Mouse (Mus musculus) heart, adult 2 months (tissue): ENCODE measurements around the gene Ulk1. TPM values are rescaled to one million over a fixed set of nuclear protein-coding genes. Genes with fewer than 3 reads are reported as not detected.
"Not testable (repeated sequence)": the region's sequence is repeated elsewhere in the genome, so short reads cannot be mapped to it uniquely, and the experiment has no call there.

Experiments
- DNase-seq, 2 experiments: peaks; one replicate each; pipeline ENCODE4 v3.0.0; 2021
- H3K27ac ChIP-seq: fragments of 200-600 bp; 2 replicates; pipeline ENCODE4 v1.8.1; 2022
- H3K27me3 ChIP-seq: fragments of 200-500 bp; 2 replicates; pipeline ENCODE4 v1.6.1; 2012; ENCODE audit warnings: mild to moderate bottlenecking, low read length, inconsistent platforms, mixed read lengths; ENCODE audit not compliant: control insufficient read depth, insufficient read depth
- H3K36me3 ChIP-seq: fragments of 200-500 bp; 2 replicates; pipeline ENCODE4 v1.6.1; 2012; ENCODE audit warnings: low read length, inconsistent platforms; ENCODE audit not compliant: control insufficient read depth, insufficient read depth
- H3K4me1 ChIP-seq: fragments of 200-500 bp; 2 replicates; pipeline ENCODE4 v1.6.1; 2011; ENCODE audit warnings: low read length; ENCODE audit not compliant: control insufficient read depth, insufficient read depth
- H3K4me3 ChIP-seq: fragments of 200-600 bp; 2 replicates; pipeline ENCODE4 v1.8.1; 2022
- H3K79me2 ChIP-seq: fragments of 200-500 bp; replicated peaks from 2 replicates; pipeline ENCODE4 v1.6.1; 2012; ENCODE audit warnings: mild to moderate bottlenecking, inconsistent platforms, low read length, moderate library complexity, mixed read lengths; ENCODE audit not compliant: control insufficient read depth, insufficient read depth
- H3K9ac ChIP-seq: fragments of 200-500 bp; 2 replicates; pipeline ENCODE4 v1.6.1; 2012; ENCODE audit warnings: low read depth, mild to moderate bottlenecking, control low read depth, inconsistent platforms, low read length, mixed read lengths
- CTCF ChIP-seq: fragments of 200-600 bp; IDR thresholded peaks from 2 replicates; pipeline ENCODE4 v1.8.1; 2022; ENCODE audit warnings: antibody characterized with exemption, mild to moderate bottlenecking, moderate library complexity
- EP300 ChIP-seq: fragments of 200-500 bp; IDR thresholded peaks from 2 replicates; pipeline ENCODE4 v1.6.1; 2011; ENCODE audit warnings: low read depth, low read length, control low read depth; ENCODE audit not compliant: insufficient read depth
- POLR2A ChIP-seq: fragments of 200-500 bp; IDR thresholded peaks from 2 replicates; pipeline ENCODE4 v1.6.1; 2011; ENCODE audit warnings: mild to moderate bottlenecking, low read depth, low read length, control low read depth; ENCODE audit not compliant: insufficient read depth
- WGBS: fragments of 180-500 bp; shearing (Covaris S2); methylation state at CpG from one replicate; pipeline ENCODE4 v1.1.7; 2018; 5-methylcytosine and 5-hydroxymethylcytosine counted together
- intact Hi-C: fragments of 180-260 bp; cut with DNase I; formaldehyde crosslinking; loops from one replicate; pipeline ENCODE4 v1.15.1; 2025
- polyA plus RNA-seq: library from polyadenylated mRNA; depleted of rRNA; stranded (reverse); fragments of >200 nt; gene quantifications from 2 replicates; pipeline ENCODE4 v1.2.3, GENCODE M21; 2012
- total RNA-seq, 2 experiments: library from RNA; stranded (reverse); gene quantifications; 2 replicates each; pipeline ENCODE4 v1.2.3; 2021

The Ulk1 gene
- total and polyA plus RNA-seq, 3 experiments = 62.6 to 82.1 (median 64.8) TPM

DNA sequence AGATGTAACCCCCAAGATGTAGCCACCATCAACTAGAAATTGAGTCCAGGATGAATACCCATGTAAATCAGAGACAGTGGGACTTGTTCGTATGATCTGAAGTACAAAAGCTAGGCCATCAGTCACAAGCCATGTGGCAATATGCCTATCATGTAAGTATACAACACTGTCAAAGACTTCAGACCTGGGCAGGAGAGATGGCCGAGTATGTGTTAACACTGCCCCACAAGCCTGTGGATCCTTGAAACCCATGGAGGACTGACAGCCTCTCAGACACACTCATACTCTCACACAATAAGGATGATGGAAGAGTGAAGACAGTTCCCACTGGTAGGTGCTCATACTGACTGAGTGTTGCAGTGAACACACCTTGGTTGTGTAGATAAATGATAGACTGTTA lies 33.8 kb downstream of the Ulk1 start:
- H3K79me2 ChIP-seq = no peaks in the 10 kb centered on the region
- H3K27ac ChIP-seq = no peak overlapping the region
- no peak overlapping the region for H3K9ac ChIP-seq
- H3K36me3 ChIP-seq = no peaks in the 10 kb centered on the region
- H3K27me3 ChIP-seq = no peaks in the 10 kb centered on the region
- no peak for DNase-seq
- intact Hi-C loops = no loop called here
- TF ChIP-seq CTCF = no peak
- no peak for TF ChIP-seq POLR2A
- TF ChIP-seq EP300 = no peak
- no peak overlapping the region for H3K4me3 ChIP-seq
- 90% methylated on average over 2 of the region's 2 CpGs for WGBS
- H3K4me1 ChIP-seq = peaks cover 2% of the 10 kb centered on the region

DNA sequence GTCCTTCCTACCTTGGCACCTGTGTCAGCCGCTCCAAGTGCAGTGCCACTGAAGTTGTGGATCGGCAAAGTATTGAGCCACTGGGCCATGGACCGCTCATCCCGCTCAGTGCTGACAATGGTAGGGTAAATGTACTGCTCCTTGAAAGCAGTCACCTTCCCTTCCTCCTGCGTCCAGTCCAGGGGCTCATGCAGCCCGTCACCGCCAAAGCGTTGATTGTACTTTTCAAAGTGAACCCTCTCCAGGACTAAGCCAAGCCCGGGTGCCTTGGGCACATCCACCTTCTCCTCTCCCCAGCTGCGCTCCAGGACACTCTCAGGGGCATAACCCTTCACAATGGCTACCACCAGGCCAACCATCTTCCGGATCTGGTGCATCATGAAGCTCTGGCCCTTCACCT lies 35.4 kb downstream of the Ulk1 start:
- WGBS = 88% methylated on average over 11 of the region's 11 CpGs
- Histone ChIP-seq H3K79me2 (no peaks in the 10 kb centered on the region; the same call in 1 of the 2 replicates), H3K36me3 (no peaks in the 10 kb centered on the region), H3K27me3 (no peaks in the 10 kb centered on the region), H3K4me3 (no peak overlapping the region), H3K9ac (no peak overlapping the region), H3K4me1 (peaks cover under 1% of the 10 kb centered on the region), H3K27ac (no peak overlapping the region)
- intact Hi-C loops = loop anchor here (5.0 kb wide), 1 partner anchor 148 kb away; no protein-coding TSS in a partner anchor
- TF ChIP-seq CTCF = no peak
- no peak for TF ChIP-seq POLR2A
- DNase-seq = no peak

DNA sequence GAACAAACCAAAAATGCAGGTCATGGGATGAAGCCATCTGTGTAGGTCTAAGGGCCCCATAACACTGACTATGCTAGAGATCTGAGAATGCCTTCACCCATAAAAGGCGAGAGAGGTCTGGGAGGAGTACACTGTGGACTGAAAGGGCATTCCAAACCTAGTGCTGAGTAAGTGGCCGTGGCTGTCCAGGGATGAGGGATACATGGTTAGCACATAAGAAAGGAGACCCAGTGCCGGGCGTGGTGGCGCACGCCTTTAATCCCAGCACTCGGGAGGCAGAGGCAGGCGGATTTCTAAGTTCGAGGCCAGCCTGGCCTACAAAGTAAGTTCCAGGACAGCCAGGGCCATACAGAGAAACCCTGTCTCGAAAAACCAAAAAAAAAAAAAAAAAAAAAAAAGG lies 37.0 kb downstream of the Ulk1 start:
- H3K27ac ChIP-seq, H3K9ac ChIP-seq, H3K79me2 ChIP-seq, H3K4me3 ChIP-seq, H3K36me3 ChIP-seq, H3K27me3 ChIP-seq, H3K4me1 ChIP-seq, DNase-seq: not testable (repeated sequence)
- WGBS = 94% methylated on average over 9 of the region's 10 CpGs
- intact Hi-C loops = loop anchor here (5.0 kb wide), 1 partner anchor 149 kb away; no protein-coding TSS in a partner anchor

DNA sequence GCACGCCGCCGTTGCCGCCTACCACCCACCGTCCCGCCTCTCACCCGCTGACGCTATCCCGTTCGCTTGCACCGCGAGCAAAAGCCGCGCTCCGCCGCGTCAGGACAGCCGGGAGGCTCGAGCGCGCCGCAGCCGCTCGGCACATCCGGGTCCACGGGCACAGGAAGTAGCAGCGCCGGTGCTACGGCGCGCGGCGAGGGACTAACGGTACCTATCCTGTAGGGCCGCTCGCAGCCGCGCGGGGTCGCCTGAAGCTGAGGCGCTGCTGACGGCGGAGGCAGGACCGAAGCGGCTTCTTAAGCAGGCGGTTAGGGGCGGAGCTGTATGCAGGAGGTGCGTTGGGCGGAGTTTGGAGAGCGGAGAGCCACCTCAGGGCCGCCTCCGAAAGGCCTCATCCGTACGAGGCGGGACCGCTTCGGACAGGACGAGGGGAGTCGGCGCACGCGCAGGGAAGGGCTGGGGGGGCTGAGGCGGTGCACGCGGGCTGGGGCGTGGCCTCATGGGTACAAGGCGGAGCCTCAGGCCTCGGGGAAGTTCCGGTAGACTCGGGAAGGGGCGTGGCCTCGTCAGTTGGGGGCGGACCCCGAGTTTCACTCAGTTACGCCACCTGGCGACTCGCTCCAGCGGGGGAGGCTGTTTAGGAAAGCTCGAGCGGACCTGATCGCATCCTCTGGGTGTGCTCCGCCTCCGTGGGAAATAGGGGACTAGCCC lies 39.3 kb downstream of the Ulk1 start, which contains the start of gene Ep400:
Gene Ep400, minus strand, starts transcription at position 270 of the 711 bp plus-strand sequence.
- peak; percentile 100 for DNase-seq
- H3K4me3 ChIP-seq = peak within 1 kb of the TSS; percentile 99
- H3K79me2 ChIP-seq = peaks cover 7% of the 10 kb centered on the region
- TF ChIP-seq CTCF (peak; percentile 68), EP300 (peak; percentile 77; the same call in 1 of the 2 replicates), POLR2A (peak; percentile 95)
- peaks cover 2% of the 10 kb centered on the region for H3K4me1 ChIP-seq
- peak within 1 kb of the TSS; percentile 98 for H3K9ac ChIP-seq
- no peaks in the 10 kb centered on the region for H3K27me3 ChIP-seq
- peaks cover 6% of the 10 kb centered on the region for H3K36me3 ChIP-seq
- WGBS = under 1% methylated on average over 83 of the region's 83 CpGs
- intact Hi-C loops = loop anchor here (2.0 to 5.0 kb wide), 2 partner anchors 38 to 152 kb away; no protein-coding TSS in a partner anchor
- peak within 1 kb of the TSS; percentile 87 for H3K27ac ChIP-seq

DNA sequence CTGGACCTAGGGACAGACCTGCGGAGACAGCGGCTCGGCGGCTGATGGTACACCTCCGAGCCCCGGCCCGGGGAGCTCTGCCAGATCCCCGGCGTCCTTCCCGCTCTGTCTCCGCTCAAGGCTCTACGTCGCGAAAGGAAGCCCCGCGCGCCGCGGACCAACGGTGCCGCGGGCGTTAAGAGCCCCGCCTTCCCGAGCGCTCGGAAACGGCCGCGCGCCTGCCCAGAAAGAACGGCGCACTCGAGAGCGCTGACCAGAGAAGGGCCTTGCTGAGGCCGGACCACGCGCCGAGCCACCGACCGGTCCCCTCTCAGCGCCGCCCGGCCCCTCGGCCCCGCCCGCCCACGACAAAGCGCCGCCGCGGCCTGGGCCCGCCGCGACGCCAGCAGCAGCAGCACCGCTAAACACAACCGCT lies 39.9 kb downstream of the Ulk1 start:
- under 1% methylated on average over 55 of the region's 58 CpGs for WGBS
- Histone ChIP-seq H3K27ac (peak overlapping the region; percentile 87), H3K4me1 (peaks cover 2% of the 10 kb centered on the region), H3K36me3 (peaks cover 6% of the 10 kb centered on the region), H3K79me2 (peaks cover 9% of the 10 kb centered on the region), H3K9ac (peak overlapping the region; percentile 98), H3K27me3 (no peaks in the 10 kb centered on the region), H3K4me3 (peak overlapping the region; percentile 99)
- DNase-seq = no peak
- intact Hi-C loops = loop anchor here (2.0 to 5.0 kb wide), 2 partner anchors 39 to 152 kb away; no protein-coding TSS in a partner anchor
- no peak for TF ChIP-seq EP300
- TF ChIP-seq POLR2A = no peak
- no peak for TF ChIP-seq CTCF

DNA sequence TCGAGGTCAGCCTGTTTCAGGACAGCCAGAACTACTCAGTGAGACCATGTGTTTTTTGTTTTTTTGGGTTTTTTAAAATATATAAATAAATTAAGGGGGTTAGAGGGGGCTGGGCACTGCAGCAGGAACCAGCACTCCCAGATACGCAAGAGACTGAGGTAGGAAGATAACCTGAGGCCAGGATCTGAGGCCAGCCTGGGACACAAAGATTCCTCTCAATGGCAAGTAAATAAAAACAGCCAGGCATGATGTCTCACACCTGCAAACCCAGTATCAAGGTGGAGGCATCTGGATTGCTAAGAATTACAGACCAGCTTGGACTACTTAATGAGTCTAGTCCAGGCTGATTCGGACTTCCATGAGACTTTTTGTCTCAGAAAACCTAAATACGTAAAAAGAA lies 40.6 kb downstream of the Ulk1 start:
- peak overlapping the region; percentile 15 for H3K4me3 ChIP-seq
- TF ChIP-seq EP300 = no peak
- TF ChIP-seq CTCF = no peak
- no peak for TF ChIP-seq POLR2A
- peaks cover 2% of the 10 kb centered on the region for H3K4me1 ChIP-seq
- H3K27me3 ChIP-seq = no peaks in the 10 kb centered on the region
- H3K27ac ChIP-seq = no peak overlapping the region
- H3K9ac ChIP-seq = 0 out of 2 replicates have a peak overlapping the region, but pooled peaks have one; percentile 9
- intact Hi-C loops = no loop called here
- DNase-seq = no peak
- H3K36me3 ChIP-seq = peaks cover 6% of the 10 kb centered on the region
- H3K79me2 ChIP-seq = peaks cover 12% of the 10 kb centered on the region
- WGBS = 40% methylated on average over 4 of the region's 4 CpGs
